Mouse (Mus musculus) layer of hippocampus, postnatal 25 days (tissue): Measurements from ENCODE around the gene Nanos2. TPM values are rescaled to one million over a fixed set of nuclear protein-coding genes. Genes with fewer than 3 reads are reported as not detected.

Source experiments
- DNase-seq, 2 experiments: peaks; one replicate each; pipeline ENCODE4 v3.0.0; 2022; ENCODE audit warnings: mixed read lengths in 2 of 2, low spot score in 1 of 2; ENCODE audit errors: extremely low spot score in 1 of 2
- total RNA-seq, 2 experiments: library from RNA; stranded (reverse); gene quantifications; 2 replicates each; pipeline ENCODE4 v1.2.3; 2021

The Nanos2 gene
- total RNA-seq, 2 experiments from 2014 or later, result 0.17 to 0.70 TPM

DNA sequence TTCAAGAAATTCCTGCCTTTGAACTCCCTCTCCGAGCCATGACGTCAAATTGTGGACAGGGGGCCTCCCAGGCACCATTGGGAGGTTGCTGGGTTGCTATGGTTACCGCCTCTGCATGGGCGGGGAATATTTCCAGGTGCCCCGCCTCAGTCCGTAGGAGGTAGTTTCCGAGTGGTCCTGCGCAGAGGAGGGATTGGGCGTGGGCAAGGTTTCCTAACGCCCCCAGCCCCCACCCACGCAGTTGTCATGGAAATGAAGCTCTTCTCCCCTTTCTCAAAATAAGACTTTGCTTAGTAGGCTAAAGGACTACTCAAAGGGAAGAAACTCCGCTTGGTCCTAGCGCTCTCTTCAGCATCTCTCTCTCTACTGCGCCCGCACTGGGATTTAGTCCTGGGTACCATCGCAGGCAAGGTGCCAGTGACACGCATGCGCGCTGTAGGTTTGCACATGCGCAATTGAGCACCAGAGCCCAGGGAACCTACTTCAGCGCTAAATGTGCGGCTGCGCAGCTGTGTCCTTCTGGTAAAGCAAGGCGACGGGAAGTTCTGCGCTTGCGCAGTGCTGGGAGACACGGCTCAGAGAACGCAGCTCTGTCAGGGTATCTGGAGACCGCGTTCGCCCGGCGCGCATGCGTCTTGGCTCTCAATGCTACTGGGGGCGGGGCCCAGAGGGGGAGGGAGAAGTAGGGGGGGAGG is 3.5 kb downstream of the Nanos2 start, which contains the start of gene Mypop:
Mypop (plus strand) TSS at position 645 of the 695 bp plus-strand sequence.
- peak; percentile 98 to 99 for DNase-seq

DNA sequence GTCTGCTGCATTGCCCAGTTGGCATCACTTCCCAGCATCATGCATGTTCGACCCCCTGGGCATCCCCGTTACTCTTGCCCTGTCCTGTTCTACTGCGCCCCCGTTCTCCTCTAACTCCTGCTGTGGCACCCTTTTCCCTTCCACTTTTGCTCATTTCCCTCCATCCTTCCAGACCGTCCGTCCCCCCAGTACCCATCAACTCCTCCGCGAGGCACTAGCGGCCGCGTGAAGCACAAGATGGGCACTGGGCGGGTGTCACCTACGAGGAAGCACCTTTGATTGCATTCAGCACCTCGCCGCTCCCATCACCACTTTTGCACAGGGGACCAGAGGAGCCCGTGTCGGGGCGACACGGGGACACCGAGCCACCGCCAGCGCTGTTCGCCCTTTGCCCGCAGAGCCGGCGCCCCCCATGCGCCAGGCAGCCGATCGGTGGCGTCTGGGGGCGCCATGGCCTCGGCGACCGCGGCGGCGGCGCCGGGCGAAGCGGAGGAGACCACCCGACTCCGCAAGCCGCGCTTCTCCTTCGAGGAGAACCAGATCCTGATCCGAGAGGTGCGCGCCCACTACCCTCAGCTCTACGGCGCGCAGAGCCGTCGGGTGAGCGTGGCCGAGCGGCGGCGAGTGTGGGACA is 4.6 kb downstream of the Nanos2 start:
- DNase-seq, result no peak

DNA sequence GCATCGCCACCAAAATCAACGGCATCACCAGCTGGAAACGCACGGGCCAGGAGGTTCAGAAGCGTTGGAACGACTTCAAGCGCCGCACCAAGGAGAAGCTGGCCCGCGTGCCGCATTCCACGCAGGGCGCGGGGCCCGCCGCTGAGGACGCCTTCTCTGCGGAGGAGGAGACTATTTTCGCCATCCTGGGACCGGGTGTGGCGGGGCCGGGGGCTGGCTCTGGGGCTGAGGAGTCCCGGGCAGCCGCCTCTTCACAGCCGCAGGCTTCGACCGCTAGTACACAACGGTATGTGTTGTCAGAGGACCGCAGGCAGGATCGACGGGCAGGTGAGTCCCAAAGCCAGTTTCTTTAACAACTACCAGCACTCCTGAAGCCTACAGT is 5.1 kb downstream of the Nanos2 start:
- DNase-seq, result no peak

DNA sequence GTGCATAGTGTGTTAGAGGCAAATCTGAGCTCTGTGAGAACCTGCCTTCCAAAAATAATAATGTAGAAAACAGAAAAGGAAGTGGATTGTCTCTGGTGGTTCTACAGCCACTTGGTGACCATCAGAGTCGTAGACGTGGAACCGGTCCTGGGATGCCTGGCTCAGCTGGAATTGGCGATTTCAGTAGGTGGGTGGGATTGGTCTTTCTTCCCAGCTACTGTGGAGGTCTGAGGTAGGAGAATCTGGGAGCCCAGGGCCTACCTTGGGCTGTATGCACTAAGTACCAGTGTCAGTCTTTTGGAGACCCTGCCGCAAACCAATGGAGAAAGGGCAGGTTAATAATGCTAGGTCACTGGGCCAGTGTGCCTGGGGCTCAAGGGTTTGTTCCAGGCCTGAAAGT is 5.8 kb downstream of the Nanos2 start:
- no peak for DNase-seq

DNA sequence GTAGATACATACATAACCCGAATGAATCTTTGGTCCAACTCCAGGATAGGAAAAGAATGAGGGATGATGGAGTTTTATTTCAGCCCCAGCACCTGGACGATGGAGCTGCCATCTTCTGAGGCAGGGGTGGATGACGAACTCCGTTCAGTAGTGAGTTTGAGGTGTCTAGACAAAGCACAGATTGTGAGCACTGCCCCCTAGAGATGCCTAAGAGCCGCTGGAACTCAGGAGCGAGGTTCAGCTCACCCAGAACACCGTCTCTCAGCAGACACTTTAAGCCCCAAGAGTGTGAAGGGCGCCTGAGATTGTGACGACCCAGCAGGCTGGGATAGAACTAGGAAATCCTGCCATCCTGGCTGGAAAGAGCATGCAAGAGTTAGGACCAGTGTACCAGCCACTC is 11.6 kb downstream of the Nanos2 start:
- no peak for DNase-seq

DNA sequence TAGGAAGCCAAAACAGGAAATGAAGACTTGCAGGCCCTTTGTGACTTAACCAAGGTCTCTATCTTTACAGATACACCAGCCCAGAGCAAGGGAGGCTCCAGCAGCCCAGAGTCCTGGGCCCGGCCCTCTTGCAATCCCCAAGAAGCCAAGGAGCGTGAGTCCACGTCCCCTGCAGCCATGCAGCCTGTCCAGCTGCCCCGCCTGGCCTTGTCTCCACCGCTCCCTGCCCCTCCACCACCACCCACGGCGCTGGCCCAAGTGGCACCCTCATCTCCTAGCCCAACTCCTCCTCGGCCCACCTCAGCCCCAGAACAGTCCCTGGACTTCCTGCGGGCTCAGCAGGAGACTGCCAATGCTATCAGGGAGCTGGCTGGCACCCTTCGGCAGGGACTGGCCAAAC is 13.2 kb downstream of the Nanos2 start:
- no peak for DNase-seq

- DNase-seq, result no peak
Measured at GRCm38 (mm10) chr7:19001066-19001806, 14.0 kb downstream of the Nanos2 start.

- no peak for DNase-seq
Measured at GRCm38 (mm10) chr7:19001807-19002085, 14.5 kb downstream of the Nanos2 start.

DNA sequence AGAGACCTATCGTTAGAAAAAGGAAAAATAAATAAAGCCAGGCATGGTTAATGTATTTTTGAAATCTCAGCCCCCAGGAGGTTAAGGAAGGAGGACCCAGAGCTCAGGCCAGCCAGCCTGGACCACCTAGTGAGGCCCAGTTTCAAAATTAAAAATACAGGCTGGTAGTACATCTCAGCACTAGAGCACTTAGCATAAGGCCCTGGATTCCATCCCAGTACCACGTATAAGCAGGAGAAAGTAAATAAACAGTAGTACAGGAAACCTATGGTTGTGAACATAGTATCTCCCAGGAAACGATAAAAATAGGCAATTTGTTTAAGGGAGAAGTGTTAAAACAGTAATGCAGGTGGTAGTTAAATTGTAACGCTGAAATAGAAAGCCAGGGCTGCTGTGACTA is 14.9 kb downstream of the Nanos2 start:
- DNase-seq, result no peak

- DNase-seq, result peak; percentile 51 to 60
Measured at GRCm38 (mm10) chr7:19002848-19003498, 15.8 kb downstream of the Nanos2 start.

DNA sequence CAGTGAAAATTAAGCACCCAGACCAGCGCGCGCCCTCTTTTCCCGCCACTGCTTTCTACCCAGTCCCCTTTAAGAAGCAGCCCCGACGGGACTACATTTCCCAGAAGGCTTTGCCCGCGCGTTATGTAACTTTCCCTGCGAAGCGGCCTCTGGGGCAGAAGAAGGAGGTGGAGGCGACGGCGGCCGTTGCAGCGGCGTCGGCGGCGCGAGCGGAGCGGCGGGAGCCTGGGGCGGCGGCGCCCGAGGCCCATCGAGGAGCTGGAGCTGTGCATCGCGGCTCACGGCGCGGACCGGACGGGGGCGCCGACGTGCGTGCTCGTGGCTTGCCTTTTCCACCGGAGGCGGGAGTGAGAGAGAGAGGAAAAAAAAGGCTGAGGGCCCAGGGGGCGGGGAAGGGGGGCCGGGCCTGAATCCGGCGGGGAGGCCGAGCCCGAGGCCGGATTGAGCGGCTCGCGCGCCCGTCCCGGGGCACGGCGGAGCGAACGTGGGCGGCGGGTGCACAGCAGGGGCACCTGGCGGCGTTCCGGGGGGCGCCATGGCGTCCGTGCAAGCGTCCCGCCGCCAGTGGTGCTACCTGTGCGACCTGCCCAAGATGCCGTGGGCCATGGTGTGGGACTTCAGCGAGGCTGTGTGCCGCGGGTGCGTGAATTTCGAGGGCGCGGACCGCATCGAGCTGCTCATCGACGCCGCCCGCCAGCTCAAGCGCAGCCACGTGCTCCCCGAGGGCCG is 16.9 kb downstream of the Nanos2 start, which contains the start of gene Irf2bp1:
Irf2bp1 (plus strand) TSS at position 143 of the 729 bp plus-strand sequence.
- DNase-seq, result peak; percentile 87 to 91

DNA sequence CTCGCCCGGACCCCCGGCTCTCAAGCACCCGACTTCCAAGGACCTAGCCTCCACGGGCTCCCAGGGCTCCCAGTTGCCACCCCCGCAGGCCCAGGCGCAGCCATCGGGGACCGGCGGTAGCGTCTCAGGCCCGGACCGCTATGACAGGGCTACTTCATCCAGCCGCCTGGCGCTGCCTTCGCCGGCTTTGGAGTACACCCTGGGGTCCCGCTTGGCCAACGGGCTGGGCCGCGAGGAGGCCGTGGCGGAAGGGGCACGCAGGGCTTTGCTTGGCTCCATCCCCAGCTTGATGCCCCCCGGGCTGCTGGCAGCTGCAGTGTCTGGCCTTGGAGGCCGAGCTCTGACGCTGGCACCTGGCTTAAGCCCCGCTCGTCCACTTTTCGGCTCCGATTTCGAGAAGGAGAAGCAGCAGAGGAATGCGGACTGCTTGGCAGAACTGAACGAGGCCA is 17.5 kb downstream of the Nanos2 start:
- DNase-seq, result no peak

DNA sequence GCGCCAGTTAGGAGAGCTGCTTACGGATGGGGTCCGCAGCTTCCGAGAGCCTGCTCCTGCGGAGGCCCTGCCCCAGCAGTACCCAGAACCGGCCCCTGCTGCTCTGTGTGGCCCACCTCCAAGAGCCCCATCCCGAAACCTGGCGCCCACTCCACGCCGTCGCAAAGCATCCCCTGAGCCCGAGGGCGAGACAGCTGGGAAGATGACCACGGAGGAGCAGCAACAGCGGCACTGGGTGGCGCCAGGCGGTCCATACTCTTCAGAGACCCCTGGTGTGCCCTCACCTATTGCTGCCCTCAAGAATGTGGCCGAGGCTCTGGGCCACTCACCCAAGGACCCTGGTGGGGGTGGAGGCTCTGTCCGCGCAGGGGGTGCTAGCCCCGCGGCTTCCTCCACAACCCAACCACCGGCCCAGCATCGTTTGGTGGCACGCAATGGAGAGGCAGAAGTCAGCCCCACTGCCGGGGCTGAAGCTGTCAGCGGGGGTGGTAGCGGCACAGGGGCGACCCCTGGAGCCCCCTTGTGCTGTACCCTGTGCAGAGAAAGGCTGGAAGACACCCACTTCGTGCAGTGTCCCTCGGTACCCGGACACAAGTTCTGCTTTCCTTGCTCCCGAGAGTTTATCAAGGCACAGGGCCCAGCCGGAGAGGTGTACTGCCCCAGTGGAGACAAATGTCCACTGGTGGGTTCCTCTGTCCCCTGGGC is 18.4 kb downstream of the Nanos2 start:
- DNase-seq, result no peak

GRCm38 (mm10) chr7:19006476-19006875 is 19.3 kb downstream of the Nanos2 start:
- DNase-seq, result peak; percentile 58 to 79

DNA sequence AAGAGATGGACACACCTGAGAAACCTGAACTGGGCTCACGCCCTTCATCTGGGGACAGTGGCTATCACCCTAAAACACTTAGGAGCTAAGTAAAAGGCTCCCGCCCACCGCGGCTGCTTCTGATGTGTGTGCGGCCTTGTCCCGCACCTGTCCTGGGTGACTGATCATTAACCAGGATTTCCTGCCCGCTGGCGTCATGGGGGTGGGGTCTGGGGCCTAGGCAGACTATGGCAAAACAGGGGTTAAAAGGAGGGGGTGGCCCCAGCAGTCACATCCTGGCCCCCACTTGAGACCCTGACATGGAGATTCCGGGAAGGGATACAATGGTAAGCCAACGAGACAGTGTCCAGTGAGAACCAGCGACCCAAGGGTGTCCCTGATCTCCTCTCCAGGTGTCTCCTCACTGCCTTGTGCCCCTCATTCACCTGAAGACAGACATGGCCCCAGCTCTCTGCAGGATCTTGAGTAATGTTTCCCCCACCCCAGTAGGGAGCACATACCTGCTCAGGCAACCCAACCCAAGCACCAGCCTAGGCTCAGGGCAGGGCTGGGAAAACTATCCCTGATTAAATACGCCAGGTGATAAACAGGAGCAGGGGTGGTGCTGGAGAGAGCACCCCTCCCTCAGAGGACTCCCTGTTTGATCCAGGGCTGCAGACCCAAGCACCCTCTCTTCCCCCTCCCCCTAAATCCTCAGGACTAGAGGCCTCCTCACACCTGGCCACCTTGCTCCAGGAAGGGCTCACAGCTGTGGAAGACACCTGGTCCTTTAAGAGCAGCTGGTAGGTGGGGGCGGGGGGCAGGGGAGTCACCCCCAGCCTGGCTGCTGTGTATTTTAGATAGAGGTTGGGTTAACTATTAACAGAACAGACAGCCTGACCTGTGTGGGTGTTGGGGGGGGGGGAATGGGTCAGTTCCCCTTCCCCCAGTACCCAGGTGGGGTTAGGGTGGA is 20.1 kb downstream of the Nanos2 start:
- no peak for DNase-seq

GRCm38 (mm10) chr7:19010581-19010980 is 23.4 kb downstream of the Nanos2 start:
- no peak for DNase-seq

- no peak for DNase-seq
Measured at GRCm38 (mm10) chr7:19012025-19012621, 24.9 kb downstream of the Nanos2 start.

DNA sequence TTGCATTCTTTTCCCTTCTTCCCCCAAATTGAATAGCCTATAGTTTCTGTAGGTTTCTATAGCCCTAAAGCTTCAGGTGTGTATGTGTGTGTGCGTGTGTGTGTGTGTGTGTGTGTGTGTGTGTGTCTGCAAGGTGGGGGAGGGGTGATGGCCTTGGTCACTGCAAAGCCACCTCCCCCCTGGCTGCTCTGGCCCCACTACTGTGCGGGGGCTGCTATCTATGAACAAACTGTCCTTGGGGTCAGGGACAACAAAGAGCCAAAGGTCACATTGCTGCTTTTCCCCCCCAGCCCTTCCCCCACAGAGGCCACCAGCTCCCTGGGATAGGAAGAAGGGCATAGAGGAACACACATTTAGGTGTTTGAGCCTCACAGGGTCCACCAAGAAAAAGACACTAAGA is 25.7 kb downstream of the Nanos2 start:
- no peak for DNase-seq
